Mouse (Mus musculus) lung, postnatal 14 days (tissue): ENCODE results near the gene Kcnh1.

Source experiments
- DNase-seq: peaks from one replicate; pipeline ENCODE4 v3.0.0; 2021

Gene Kcnh1

GRCm38 (mm10) chr1:192269911-192270310 is 79.3 kb downstream of the Kcnh1 start:
- DNase-seq: no peak

- no peak for DNase-seq
These were observed 87.3 kb downstream of the Kcnh1 start for GRCm38 (mm10) chr1:192277801-192278385.

DNA sequence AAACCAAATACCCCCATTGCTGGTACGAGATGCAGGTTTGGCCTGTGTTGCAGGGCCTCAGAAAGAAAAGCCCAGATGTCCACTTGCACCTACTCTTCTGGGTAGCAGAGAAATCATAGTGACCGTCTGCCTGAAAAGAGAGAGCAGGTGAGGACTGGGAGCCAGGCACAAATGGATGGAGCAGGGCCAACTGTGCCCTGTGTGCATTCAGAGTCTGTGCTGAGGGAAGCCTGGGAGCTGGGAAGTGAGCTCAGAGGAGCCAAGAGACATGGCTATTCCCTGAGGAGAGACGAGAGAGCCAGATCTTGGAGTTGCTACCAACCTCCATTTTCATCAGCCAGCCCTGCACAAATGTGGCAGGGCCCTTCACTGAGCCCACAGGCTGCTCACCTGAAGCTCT is 93.8 kb downstream of the Kcnh1 start:
- DNase-seq: no peak

DNA sequence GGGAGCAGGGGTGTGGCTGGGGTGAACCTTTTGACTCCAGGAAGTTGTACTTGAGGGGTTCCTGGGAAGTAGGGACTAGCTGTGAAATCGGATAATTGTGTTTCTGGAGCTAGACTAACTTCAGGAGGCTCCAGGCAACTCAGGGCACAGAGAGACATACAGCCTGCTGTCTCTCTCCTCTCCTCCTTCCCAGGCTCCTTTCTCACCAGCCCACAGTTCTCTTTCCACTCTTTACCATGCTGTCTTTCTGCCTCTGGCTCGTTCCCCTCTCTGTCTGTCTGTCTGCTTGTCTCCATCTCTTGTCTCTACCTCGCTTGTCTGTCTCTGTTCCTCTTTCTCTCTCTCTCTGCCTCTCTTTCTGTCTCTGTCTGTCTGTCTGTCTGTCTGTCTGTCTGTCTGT is 94.4 kb downstream of the Kcnh1 start:
- DNase-seq: no peak

DNA sequence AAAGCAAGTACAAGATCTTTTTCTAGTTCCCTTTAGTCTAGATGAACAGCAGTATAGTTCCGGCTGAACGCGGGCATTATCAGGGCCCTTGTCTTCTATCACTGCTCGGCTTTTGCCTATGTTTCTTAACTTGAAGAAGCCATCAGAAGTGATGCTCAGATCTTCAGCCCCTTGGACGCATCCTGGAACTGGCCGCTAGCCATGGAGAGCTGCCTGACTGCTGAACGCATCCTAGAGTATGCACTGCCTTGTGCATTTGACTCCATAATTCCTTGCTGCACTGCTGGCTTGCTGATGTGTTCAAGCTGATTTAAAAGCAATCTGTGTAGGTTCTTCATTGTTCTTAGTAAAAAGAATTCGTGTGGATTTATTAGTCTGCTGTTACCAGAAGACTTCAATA is 97.9 kb downstream of the Kcnh1 start:
- no peak for DNase-seq

GRCm38 (mm10) chr1:192291286-192291685 is 100.7 kb downstream of the Kcnh1 start:
- DNase-seq: no peak

GRCm38 (mm10) chr1:192293391-192293790 is 102.8 kb downstream of the Kcnh1 start:
- DNase-seq: no peak

DNA sequence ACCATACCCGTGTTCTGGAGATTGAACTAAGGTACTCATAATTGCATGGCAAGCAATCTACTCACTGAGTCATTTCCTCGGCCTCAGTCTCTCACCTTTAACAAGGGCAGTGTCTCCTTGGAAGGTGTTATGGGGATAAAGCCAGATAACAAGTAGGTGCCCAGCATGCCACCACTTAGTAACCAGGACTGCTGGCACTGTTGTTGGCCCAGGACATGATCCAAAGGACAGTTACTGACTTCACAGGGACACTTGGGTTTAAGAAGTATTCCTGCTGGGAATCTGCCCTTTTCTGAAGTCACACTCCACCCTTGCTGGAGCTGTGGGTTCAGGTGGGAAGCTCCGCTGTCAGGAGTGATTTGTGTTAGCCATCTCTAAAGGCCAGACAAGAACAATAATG is 103.3 kb downstream of the Kcnh1 start:
- DNase-seq: no peak

DNA sequence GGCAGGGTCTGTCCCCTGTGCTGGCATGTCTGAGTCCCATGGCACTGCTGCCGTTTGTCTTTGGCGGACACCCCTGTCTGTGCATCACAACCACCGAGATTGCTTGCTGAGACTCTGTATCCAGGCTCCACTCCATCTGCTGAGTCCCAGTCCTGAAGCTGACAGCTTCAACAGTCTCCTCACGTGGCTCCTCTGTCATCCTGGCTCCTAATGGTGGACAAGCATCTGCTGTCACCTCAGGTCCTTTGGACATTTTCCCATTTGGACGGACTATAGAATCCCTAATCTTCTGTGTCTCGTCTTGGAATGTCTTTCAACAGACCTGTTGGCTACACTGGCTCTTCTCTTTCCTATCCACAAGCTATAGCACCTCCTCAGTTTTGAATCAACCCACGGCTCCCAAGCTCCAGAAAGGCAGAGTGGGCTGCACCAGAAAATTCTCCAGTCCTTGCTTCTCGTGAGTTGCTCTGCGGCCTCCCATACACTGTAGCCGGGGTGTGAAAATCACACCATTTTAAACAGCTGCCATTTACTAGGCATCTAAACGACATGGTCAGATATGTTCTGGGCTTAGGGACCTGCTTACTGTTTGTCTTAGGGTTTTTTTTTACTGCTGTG is 104.8 kb downstream of the Kcnh1 start:
- DNase-seq: no peak

DNA sequence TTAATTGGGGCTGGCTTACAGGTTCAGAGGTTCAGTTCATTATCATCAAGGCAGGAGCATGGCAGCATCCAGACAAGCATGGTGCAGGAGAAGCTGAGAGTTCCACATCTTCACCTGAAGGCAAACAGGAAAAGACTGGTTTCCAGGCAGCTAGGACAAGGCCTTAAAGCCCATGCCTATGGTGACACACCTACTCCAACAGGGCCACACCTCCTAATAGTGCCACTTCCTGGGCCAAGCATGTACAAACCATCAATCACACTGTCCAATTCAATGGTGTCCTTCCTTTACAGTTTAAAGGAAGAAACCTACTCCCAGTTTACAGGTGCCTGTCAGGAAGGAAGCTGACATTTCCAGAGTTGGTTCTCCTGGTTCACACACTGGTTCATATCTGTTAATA is 105.3 kb downstream of the Kcnh1 start:
- DNase-seq: no peak

DNA sequence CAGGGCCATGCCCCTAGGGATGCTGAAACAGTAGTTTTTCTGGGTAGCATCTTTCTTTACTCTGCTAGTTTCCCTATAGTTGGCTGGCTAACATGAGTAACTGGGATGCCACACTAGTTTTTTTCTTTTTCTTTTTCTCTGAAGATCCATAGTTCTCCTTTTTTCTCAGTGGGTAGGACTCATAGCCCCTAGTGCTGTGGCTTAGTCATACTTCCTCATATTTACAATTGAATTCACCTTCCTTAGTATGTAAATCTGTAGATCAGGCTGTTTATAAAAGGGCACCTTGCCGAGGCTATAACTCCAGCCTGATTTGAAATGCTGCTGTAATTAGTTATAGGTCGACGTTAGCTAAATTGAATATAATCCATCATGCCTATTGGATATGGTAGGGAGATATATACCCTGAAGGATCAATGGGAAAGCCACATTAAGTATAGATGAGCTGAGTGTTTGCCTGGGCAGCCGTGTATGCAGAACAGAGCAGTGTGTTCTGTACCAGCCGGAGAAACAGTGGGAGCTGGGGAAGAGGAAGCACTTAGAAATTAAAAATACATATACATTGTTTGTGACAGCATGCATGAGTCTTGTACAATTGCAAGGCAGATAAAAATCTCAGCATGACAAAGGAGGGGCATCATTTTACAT is 107.0 kb downstream of the Kcnh1 start:
- DNase-seq: no peak

DNA sequence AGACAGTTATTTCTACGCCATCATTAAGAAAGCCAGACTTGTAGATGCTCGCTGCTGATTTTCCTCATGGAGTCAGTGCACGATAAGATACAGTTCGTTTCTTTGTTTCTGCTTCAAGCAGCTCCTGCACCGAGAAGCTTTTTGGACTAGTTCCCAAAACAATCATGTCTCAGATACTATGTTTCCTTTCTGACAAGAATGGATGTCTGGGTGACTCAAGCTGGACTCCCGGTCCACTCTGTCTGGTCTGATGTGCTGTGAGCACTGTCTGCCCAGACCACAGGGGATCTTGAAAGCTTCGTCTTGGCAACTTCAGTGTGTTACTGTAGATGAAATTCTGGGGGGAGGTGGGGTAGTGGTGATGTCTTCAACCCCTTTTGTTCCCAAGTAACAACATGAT is 109.8 kb downstream of the Kcnh1 start:
- no peak for DNase-seq

DNA sequence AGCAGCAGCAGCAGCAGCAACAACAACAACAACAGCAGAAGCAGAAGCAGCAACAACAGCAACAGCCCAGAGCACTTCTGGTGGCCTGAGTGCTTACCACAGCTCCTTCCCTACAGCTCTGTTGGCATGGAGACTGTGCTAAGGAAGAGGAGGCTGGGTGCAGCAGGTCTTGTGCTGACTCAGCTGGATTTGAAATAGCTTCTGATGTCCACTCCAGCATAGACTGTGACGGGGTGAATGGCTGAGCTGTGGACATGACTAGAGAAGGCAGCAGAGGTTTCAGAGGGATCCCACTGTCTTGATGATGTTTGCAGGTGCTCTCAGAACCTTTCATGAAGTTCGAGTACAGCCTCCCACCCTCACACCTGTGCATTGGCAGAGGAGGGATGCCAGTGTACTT is 113.0 kb downstream of the Kcnh1 start:
- DNase-seq: no peak

DNA sequence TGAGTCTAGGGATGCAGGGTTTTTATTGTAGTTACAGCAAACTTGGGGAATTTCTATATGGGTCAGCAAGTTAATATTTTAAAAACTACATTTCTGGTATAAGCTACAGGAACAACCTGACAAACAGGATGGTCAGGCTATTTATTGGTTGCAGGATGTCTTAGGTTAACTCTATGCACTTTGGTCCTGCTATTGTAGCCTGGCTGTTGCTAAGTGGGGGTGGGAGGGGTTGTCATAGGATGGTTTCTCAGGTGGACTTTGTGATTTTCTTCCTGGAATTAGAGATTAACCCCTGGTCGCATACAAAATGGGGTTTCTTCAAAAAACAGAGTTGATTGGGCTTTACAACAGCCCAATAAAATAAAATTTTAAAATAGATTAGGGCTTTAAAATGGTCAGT is 114.6 kb downstream of the Kcnh1 start:
- no peak for DNase-seq

- no peak for DNase-seq
These were observed 116.5 kb downstream of the Kcnh1 start for GRCm38 (mm10) chr1:192307055-192307454.

DNA sequence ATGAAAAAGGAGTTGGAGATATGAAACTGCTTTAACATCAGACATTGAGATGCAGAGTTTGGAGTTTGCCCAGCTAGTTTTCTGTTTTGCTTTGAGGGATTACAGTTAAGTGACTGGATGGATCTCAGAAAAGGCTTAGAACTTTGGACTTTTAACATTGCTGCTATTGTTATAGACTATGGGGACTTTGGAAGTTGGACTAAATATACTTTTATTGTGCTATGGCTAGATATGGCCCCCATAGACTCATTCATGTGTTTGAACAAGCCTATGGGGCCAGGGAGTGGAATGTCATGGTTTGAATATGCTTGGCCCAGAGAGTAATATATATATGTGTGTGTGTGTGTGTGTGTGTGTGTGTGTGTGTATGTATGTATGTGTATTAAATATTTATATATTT is 120.7 kb downstream of the Kcnh1 start:
- no peak for DNase-seq

DNA sequence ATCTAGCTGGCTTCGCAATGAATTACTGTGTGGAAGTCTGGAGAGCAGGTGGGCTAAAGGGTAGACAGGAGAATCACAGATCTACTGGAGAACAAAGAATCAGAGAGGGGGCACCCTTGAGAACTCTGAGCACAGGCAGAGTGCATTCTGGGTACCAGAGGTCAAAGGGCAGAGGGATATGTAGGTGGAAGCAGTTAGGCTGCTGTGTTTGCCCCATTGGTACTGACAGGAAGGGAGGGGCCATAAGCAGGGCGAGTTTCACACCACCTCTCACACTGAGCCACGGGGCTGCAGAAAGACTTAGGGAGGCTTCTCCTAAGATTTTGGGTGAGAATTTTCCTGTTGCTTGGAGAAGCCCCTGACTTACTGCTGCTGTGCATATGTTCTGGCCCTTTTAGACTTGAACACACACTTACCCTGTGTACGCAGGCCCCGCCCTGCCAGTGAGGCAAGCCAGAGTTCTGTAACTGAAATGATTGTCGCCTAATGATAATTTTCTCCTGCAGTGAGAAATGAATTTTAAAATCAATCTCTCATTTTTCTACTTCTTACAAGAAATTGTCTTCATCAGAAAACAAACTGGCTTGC is 121.4 kb downstream of the Kcnh1 start:
- no peak for DNase-seq

DNA sequence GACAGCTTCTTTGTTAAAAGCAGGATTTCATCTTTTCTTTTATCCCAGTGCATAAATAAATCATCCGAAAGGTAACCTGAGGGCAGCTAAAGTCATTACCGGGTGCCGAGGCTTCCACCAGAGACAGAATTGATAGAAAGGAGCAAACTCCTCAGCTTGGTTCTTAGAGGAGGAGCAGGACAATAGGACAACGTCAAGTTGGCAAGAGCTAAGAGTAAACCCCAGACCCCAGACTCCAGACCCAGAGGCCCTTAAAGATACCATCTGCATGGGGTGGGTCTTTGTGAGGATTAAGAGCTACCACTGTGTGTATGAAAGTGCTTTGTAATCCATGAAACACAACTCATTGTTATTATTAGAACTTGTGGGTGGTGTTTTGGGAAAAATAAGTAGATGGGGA is 121.9 kb downstream of the Kcnh1 start:
- DNase-seq: no peak

DNA sequence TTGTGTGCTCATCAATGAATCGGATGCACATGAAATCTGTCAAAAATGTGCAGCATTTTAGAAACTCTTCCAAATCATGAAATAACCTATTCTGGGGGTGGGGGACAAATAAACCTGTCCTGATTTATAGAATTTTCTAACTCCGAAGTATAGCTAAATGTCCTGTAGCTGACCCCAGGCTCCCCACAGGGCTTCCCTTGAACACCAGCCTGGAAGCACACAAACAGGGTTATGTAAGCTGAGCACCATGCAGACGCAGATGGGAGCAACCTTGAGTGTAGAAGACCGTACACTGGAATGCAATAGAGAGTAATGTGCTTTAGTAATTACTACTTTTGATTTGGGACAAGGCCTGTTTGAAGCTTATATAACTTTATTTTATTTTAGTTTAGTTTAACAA is 122.4 kb downstream of the Kcnh1 start:
- DNase-seq: no peak

DNA sequence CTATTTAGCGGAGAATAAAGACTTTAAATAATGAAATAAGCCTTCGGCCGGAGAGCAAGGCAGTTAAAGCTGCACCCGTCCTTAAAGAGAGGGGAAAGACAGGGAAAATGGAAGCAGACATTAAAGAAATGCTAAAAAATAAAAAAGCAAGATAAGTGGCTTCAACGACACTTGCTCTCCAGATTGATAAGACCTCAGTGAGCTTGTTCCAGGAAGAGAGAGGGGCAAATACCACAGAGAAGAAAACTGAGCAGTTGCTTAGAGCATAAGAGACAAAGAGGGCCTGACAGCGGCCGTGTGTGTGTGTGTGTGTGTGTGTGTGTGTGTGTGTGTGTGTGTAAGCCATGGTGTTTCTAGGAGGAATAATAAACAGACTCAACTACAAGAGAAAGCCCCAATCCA is 123.0 kb downstream of the Kcnh1 start:
- DNase-seq: no peak

DNA sequence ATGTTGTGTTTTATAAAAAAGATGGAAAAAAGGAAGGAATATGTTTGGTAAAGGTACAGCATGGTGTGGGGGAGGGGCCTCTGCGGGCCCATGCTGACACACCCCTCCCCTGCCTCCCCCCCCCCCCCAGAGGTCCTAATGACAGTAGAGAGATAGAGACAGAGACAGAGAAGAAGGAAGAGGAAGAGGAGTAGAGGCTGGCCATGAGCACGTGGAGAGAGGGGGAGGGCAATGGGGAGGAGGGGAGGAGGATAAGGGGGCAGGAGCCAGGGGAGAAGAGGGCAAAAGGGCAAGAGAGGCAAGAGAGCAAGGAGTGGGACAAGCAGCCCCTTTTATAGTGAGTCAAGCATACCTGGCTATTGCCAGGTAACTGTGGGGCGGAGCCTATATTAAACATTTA is 123.5 kb downstream of the Kcnh1 start:
- no peak for DNase-seq

GRCm38 (mm10) chr1:192315392-192316070 is 125.0 kb downstream of the Kcnh1 start:
- no peak for DNase-seq

- DNase-seq: no peak
These were observed 133.6 kb downstream of the Kcnh1 start for GRCm38 (mm10) chr1:192324223-192324622.

DNA sequence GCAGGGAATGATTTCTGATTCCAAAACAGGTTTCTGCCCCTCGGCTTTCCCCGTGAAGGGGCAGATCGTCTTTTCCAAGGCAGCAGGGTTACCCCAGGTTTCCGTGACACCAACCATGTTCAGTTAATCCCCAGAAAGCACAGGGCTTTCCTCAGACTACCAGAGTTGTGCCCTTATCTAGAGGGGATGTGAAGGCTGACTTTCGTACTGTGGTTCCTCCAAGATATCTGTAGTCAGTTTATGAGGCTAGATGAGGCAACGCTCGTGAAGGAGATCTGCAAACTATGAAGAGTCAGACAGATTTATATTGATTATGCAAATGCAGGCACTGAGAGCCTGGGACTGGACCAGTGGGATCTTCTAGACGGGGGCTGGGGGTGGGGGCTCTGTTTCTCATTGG is 136.5 kb downstream of the Kcnh1 start:
- no peak for DNase-seq
